Mouse (Mus musculus) urinary bladder, postnatal 36 days (tissue): ENCODE data around the gene Yae1d1.
"Not testable (repeated sequence)": the region's sequence is repeated elsewhere in the genome, so short reads cannot be mapped to it uniquely, and the experiment has no call there.

Source experiments
- DNase-seq, 2 experiments: peaks; one replicate each; pipeline ENCODE4 v3.0.0; 2022; ENCODE audit warnings: low spot score in 2 of 2, mixed read lengths in 1 of 2

Yae1d1 gene

GRCm38 (mm10) chr13:17992697-17993514 is at the start of gene Yae1d1:
Gene Yae1d1 (minus strand): TSS chr13:17993349.
- DNase-seq, result peak; percentile 86 to 91

DNA sequence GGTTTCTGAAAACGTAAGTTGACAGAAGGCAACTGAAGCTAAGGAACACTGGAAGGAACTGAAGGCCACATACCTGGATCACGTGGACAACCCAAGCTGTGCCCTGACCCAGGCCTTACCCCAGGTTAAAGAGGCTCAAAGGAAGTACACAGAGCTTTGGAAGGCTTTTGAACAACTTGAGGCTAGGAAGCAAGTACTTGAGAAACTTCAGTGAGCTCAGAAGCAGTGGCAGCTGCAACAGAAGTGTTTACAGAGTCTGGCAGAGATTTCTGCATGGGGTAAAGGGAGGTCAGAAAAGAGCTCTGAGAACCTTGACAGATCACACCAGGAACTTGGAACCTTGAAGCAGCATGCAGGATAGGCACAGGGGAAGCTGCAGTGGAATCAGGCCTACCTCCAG is 45.7 kb upstream of the Yae1d1 start:
- no peak for DNase-seq

GRCm38 (mm10) chr13:18016604-18017003 is 23.5 kb upstream of the Yae1d1 start:
- DNase-seq, result no peak

DNA sequence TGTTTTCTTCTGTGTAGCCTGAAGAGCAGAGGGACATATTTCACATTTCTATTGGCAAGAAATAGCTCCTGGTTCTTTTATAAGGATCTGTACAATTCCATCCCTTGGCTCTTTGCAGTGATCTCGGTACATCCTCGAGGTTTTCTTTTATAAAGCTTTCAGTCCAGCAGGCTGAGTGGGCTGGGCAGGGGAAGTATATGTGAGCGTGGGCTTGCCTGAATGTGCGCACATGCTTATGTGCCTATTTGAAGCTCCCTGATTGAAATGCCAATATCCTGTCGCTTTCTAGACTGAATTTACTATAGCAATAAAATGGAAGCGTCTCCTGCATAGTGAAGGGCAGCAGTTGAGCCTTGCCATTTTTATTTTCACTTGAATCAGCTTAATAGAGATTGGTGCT is 20.1 kb upstream of the Yae1d1 start:
- no peak for DNase-seq

DNA sequence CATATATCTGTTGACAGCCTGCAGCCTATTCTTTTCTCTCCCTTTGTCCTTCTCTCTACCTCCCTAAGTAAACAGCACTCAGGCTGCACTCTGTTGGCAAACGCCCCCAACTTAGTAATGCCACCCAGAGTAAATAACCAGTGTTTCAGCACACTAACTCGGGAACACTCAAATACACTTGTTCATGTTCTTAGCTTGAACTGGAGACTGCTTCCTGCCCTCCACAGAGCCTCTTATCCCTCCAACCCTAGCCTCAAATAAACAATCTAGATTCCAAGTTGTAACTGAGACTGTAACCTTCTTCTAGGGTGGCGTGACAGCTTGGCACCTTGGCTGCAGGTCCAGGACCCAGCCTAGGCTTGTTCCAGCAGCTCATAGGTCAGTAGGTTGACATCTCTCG is 17.9 kb upstream of the Yae1d1 start:
- DNase-seq, result no peak

DNA sequence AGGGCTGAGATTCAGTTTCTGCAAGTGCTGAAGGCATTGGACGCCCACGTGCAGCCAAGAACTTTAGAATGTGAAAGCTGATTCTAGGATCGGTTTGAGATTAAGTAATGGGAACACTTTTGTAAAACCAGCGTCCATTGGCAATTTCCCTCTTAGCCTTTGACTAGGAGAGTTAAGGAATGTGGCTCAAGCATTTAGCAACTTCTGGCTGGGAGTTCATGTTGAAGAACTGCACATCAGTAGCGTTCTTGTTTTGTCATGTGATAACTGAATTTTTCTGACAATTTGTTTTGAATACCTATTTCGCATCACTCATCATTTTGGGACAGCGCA is 332 bp upstream of the Yae1d1 start:
- DNase-seq, result no peak

DNA sequence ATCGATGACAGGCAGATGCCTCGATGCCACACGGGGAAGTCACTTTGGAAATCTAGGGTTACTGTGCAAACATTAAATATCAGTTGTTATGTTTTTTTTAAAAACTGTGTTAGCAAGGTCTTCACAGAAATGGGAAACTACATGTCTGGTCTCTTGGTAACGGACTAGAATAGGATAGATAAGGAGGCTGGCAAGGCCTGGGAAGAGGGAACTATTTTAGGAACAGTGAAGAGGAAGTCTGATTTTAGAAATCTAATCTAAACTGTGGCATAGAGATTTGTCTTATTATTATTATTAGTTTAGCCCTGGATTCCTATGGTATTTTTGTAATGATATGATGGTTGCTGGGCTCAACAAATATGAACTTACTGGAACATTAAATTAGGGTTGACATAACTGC is 1.1 kb downstream of the Yae1d1 start:
- no peak for DNase-seq

DNA sequence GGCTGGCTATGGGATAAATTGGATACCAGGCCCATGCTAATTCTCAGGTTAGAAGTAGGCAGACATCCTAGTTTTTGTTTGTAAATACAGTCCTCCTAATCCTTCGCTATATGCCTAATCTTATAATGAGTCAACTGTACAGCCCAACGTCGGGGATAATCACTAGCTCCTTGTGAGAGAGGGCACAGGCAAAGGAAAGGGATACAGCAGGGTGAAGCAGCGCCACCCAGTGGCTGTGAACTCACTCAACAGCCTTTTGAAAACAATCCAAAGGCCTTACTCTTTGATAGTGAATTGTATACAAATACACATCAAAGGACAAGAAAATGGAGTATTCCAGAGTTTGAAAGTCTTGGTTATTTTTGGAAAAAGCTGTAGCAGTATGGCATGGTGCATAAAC is 10.0 kb downstream of the Yae1d1 start:
- peak; percentile 27 to 28 for DNase-seq

DNA sequence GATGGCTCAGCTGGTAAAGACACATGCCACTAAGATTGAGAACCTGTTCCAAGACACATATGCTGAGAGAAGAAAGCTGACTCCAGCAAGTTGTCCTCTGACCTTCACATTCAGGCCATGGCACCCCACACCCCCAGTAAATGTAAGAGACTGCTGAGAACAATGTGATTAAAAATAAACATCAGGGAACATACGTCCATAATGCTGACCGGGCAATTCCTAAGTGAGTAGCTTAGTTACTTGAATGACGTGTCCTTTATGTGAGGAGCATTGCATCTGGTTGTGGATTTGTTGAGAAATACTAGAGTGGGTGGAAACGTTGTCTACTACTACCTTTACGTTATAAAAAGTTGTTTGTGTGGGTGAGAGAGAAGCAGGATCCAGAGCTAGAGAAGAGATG is 10.5 kb downstream of the Yae1d1 start:
- no peak for DNase-seq

DNA sequence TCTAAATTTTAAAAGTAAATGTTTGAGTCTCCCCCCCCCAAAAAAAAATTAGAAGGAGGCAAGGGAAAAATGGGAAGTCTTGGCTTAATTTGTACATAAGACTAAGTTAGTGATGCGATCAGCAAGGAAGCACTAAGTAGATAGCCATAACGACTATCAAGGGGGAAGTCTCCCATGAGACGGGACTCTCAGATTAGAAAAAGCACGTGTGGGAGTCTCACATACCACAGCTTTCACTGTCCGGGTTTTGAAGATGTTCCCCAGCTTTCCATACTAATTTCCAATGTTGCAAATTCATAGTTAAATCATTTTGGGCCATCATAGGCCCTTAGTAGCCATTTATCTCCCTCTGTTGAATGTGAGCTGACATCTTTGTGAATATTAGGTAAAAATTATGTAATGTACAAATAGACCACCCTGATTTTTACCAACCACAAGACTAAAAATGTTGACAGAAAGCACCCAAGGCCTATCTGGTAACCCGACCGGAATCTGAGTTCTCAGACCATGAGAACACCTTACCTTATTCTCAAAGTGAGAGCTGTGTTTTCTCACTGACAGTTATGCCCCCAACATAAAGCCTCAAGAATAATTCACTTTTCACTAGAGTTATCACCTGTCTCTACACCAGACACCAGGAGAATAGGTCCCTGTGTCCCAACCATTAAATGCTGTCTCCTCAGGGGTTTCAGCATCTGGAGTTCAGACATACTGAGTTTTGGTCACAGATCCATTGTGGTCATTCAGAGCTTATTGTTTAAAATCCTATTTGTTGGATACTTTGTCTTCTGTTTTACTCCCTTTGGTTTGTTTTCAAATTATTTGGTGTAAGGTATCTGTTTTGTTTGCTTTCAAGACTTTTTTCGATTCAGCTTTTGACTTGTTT is 16.1 kb downstream of the Yae1d1 start:
- DNase-seq, result no peak

DNA sequence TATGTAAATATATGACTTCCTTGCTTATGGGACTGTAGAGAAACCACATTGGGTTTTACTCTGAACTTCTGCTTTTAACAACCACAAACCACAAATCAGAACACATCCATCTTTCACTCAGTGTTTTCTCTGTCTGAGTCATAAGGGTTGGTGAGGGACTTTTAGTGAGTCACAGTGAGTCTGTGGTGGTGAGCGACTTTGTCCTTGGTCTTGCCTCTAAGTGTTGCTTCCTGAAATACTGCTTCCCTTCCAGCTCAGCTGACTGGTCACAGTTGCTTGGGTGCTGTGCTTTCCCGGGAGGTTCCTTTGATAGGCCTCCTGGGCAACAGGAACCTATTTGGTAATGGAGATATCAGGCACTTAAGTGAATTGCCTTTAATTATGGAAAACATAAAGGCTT is 17.3 kb downstream of the Yae1d1 start:
- peak; percentile 12 to 25 for DNase-seq

- DNase-seq, result no peak
Observed at GRCm38 (mm10) chr13:17975457-17975856, 17.7 kb downstream of the Yae1d1 start.

GRCm38 (mm10) chr13:17974734-17975133 is 18.4 kb downstream of the Yae1d1 start:
- DNase-seq, result no peak

GRCm38 (mm10) chr13:17960613-17961012 is 32.5 kb downstream of the Yae1d1 start:
- no peak for DNase-seq

DNA sequence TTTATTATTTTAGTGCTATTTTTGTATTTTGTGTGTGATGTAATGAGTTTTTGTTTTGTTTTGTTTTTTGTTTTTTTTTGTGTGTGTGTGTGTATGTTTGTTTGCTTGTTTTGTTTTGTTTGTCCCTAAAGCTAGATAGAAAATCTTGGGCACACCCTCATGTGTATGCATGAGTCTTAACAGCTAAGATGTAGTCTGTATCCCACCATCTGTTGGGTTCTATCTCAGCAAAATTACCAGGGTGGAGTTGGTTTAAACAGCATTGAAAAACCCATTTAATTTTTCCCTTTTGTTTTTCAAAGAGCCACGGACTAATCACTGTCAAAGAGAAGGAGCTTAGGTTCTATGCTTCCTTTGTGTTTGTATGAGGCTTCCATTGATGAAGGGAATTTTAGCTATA is 38.9 kb downstream of the Yae1d1 start:
- DNase-seq, result no peak

- not testable (repeated sequence) for DNase-seq
Observed at GRCm38 (mm10) chr13:17950581-17950980, 42.6 kb downstream of the Yae1d1 start.

DNA sequence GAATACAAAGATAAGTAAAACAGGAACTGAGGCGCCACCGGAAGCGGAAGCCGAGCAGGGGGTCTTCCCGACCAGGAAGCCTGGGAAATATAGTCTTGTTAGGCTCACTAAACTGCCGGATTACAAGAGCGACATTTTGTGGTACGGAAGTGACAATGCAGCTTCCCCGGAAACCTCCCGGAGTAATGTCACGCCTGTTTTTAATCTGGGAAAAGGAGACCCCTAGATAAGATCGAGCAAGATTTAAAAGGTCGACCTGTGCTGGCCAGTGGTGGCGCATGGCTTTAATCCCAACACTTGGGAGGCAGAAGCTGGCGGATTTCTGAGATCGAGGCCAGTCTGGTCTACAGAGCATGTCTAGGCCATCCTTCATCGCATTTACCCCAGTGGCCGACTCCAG is 43.6 kb downstream of the Yae1d1 start:
- DNase-seq, result no peak

- peak; percentile 91 to 94 for DNase-seq
Observed at GRCm38 (mm10) chr13:17944078-17944917, 48.9 kb downstream of the Yae1d1 start, which contains the start of gene Rala. Gene Rala (minus strand): TSS chr13:17944239.

DNA sequence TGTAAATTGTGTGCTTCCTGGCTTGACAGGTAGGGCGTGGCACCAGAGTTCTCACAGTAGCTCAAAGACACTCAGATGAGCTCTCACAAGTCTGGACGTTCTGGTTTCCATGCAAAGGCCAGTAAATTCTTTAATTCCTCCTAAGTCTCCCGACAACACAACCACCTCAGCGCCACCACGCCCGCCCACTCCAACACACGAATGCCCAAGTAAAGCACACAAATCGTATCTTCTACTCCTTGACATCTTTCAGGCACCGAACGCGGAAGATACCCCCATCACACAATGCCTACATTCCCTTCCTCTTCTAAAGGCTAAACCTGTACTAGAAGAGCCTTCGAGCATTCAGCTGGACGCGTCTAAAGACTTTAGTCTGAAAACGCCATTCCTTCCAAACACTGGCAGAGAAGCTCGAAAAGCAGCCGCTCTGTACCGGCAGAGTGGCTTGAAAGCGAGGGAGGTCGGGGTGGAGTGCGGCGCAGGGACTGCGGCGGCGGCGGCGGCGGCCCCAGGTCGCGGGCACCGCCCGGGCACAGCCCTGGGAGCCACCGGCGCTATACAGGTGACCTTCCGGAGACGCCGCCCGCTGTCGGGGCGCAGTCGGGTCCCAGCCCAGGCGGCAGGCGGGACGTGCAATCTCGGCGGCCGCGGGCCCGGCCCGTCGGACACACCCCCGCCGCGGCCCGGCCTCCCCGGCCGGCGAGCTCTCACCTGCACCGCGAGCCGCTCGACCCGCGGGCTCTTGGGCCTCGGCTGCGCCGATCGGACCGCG is 49.7 kb downstream of the Yae1d1 start:
- peak in 1 of 2 experiments; percentile 13 for DNase-seq

GRCm38 (mm10) chr13:17942338-17942737 is 50.8 kb downstream of the Yae1d1 start:
- DNase-seq, result no peak
